Mouse (Mus musculus): ENCODE data around the gene Gm8994. TPM values are rescaled to one million over a fixed set of nuclear protein-coding genes. Genes with fewer than 3 reads are reported as not detected.
"Not testable (repeated sequence)": the region's sequence is repeated elsewhere in the genome, so short reads cannot be mapped to it uniquely, and the experiment has no call there.

The Gm8994 gene
- total RNA-seq (2022) = not detected

DNA sequence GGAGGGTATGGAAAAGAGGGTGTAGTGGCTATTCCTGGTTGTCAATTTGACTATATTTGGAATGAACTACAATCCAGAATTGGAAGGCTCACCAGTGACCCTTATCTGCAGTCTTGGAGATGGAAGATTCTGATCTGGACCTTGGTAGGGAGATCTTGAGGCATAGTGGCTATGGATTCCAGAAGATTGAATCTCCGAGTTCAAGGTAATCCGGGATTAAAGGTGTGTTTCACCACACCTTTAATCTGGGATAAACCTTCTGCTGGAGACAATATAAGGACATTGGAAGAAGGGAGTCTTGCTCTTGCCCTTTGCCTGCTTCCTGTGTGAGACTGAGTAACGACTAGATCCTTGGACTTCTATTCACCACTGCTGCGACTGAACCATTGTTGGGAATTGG, at the start of gene Gm8994:
Gene Gm8994 (plus strand): TSS at position 301 of the 400 bp plus-strand sequence.
- DNase-seq (ENCODE audit: low spot score in 2 of 2) = not testable (repeated sequence)

DNA sequence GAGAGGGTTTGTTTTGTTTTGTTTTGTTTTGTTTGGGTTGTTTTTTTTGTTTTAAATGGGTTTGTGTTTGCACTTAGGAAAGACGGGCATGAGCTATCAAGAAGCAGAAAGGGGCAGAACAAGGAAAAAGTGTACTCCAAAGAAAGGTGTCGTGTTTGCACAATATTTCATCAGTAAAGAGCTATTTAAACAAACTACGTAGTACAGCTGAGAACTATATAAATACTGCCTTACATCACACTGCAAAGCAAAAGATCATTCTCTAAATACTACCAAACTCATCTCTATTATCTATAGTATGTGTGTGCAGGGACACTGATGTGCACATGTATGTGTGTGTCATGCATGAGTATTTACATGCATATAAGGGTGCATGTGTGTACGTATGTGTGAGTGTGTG, 49.7 kb upstream of the Gm8994 start:
- DNase-seq (ENCODE audit: low spot score in 2 of 2) = no peak

GRCm38 (mm10) chr6:136284565-136284964, 42.8 kb upstream of the Gm8994 start:
- no peak for DNase-seq (ENCODE audit: low spot score in 2 of 2)

GRCm38 (mm10) chr6:136286180-136286579, 41.2 kb upstream of the Gm8994 start:
- no peak for DNase-seq (ENCODE audit: low spot score in 2 of 2)

GRCm38 (mm10) chr6:136286589-136286988, 40.8 kb upstream of the Gm8994 start:
- DNase-seq (ENCODE audit: low spot score in 2 of 2) = no peak

DNA sequence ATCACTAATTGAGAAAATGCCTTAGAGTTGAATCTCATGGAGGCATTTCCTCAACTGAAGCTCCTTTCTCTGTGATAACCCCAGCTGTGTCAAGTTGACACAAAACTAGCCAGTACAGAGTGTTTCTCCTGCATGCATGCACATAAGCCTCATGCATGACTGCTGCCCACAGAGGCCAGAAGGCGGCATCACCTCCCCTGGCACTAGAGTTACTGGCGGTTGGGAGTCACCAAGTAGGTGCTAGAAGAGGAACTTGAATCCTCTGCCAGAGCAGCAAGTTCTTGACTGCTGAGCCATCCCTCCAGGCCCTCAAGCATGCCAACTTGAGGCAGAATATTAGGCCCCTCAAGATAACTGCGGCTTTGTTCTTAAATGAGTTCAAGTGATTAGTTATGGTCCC, 35.9 kb upstream of the Gm8994 start:
- DNase-seq (ENCODE audit: low spot score in 2 of 2) = no peak

DNA sequence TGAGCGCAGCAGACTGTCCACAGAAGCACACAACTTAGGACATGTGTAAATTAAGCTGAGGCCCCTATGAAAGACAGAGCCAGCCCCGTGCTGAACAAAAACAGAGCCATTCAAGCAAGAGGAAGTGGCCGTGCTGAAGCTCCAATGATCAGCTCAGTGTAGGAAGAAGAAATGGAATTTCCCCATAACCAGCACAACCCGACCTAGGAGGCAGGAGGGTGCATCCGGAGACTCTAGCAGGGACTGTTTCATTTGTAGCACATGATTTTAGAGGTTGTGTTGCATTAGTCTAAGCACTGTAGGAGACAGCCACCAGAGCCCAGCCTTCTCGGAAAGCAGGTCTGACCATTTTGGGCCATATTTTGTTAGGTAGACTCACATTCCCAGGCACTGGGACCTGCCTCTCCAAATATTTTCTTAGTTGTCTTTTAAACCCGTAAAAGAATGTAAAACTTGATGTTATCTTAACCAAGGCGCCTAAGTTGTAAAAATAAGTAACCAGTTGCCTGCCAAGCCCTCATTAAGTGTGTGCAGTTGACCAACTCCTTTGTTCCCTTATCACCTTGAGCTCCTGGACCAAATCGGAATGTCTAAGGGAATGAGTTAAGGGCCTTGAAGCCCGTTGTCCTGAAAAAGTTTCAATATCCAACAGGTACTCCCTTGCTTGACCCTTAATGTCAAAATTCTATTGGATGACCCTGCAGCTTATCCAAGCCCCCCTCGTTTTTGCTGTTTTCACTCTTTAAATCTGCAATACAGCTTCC, 35.2 kb upstream of the Gm8994 start:
- DNase-seq (ENCODE audit: low spot score in 2 of 2) = no peak

DNA sequence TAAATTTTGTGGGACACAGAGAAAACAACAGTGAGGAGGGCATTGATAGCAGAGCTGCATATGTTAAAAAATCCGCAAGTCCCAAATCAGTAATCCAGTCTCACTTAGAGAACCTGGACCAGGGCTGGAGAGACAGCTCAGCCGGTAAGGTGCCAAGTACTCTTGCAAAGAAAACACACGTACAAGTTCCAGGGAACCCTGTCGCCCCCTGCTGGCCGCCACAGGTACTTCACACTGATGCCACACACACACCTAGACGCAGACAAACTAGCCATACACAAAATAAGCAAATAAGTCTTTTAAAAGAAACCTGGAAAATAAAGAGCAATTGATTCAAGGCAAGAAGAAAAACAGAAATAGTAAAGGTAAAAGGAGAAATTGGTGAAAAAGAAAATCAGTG, 33.6 kb upstream of the Gm8994 start:
- no peak for DNase-seq (ENCODE audit: low spot score in 2 of 2)

DNA sequence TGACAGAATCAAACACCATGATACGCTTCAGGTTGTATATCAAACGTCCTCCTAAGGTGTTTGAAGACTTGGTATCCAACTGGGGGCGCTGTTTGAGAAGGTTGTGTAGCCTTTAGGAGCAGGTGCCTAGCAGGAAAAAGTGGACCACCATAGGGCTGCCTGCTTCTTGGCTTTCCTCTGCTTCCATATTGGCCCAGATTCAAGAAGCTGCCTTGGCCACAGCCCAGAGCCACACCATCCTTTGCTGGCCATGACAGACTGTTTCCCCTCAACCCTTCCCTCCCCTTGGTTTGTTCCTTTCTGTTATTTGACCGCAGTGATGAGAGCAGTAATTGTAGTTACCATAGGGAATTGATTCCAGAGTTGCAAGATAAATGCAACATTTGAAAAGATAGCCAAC, 31.5 kb upstream of the Gm8994 start:
- DNase-seq (ENCODE audit: low spot score in 2 of 2) = no peak

- DNase-seq (ENCODE audit: low spot score in 2 of 2) = no peak
Observed at GRCm38 (mm10) chr6:136296251-136296650, 31.1 kb upstream of the Gm8994 start.

DNA sequence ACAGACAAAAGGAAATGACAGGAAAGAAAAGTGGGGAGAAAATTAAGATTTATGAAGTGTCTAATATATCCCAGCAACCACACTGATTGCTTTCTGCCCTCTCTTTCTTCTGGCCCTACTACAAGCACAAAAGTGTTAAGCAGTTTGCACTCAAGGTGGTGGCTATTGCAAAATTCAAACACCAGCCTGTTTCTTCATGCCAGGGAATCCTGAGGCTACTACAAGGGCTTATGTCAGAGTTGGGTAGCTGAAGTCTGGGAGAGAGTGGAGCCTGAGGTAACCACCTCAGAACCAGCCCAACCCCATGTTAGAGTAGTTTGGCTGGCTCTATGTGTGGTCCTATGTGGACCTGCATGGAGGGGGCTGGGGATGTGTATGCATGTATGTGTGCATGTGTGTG, 23.8 kb upstream of the Gm8994 start:
- DNase-seq (ENCODE audit: low spot score in 2 of 2) = no peak

DNA sequence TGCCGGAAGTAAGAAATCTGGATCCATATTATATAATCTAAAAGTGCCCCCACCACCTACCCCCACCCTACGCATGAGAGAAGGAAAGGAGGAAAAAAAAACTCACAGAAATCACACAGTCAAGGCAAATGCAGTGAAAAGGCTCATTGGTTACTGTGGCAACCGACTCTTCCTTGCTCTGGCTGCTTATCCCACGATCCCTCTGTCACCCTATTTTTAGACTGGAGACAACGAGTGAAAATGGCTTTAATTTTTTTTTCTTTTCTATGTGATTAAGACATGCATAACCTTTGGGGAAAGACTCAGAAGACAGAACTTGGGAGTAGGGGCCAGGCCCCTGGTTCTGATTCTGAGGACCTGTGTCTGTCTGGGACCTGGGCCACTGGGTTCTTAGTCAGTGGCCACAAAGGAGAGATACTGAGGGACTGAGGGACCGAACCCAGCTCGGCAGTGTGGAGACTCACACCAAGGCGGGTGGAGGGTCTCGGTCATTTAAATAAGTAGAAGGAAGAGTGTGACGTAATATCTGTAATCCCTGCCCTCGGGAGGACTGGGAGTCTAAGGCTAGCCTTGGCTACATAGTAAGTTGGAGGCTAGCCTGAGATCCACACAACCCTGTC, 22.9 kb upstream of the Gm8994 start:
- DNase-seq (ENCODE audit: low spot score in 2 of 2) = no peak

DNA sequence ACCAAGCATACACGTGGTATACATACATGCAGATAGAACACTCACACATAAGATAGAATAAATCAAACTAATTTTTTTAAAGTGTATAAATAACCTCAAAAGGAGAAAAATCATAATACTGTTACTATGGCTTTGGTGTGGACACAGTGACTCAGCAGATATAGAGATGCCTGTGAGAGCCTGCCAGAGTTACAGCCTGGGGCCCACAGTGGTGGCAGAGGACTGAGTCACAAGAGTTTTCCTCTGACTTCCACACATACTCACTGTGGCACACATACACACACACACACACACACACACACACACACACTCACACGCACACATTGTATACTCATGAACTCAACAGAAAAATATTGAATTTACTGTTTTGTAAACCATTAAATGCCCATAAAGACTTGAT, 17.9 kb upstream of the Gm8994 start:
- no peak for DNase-seq (ENCODE audit: low spot score in 2 of 2)

DNA sequence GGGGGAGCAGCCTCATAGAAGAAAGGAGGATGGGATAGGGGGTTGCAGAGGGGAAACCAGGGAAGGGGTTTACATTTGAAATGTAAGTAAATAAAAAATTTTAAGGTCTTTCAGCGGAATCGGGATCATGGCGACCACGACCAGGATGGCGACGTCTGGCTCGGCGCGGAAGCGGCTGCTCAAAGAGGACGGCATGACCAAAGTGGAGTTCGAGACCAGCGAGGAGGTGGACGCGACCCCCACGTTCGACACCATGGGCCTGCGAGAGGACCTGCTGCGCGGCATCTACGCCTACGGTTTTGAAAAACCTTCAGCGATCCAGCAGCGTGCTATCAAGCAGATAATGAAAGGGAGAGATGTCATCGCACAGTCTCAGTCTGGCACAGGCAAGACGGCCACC, 1.1 kb downstream of the Gm8994 start:
- not testable (repeated sequence) for DNase-seq (ENCODE audit: low spot score in 2 of 2)

DNA sequence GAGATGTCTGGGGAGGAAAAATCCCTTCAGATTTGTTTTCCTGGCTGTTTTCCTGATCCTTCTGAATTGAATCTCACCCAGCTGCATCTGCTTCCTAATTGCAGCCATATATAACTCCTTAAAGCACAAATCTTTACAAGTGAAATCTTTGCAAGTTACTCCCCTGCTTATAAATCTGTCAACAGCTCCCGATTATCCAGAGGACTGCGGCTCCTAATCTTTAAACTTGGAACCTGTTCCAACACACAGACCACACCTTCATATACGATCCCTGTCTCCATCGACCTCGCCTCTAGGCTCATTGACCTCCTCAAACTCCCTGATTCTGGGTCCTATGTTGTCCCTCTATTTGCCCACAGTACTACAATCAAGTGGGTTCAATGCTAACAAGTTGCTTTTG, 13.3 kb downstream of the Gm8994 start:
- no peak for DNase-seq (ENCODE audit: low spot score in 2 of 2)

- DNase-seq (ENCODE audit: low spot score in 2 of 2) = no peak
Observed at GRCm38 (mm10) chr6:136341093-136341492, 13.8 kb downstream of the Gm8994 start.

DNA sequence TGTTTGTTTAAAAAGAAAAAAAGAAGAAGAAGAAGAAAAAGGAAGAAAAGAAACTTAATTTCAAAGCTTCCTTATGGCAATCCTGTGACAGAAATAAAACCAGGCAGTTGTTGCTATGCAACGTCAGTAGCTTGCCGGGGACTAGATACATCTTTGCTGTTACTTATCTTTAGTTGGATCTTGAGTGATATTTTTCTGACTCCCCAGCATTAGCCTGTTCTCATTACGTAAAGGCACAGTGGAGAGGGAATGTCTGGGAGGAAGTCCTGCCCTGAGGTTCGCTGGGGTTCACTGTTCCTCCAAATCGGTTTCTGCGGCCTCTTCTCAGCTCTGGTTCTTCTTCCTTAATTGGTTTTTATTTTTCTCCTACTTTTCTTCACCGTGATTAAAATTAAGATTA, 16.5 kb downstream of the Gm8994 start:
- no peak for DNase-seq (ENCODE audit: low spot score in 2 of 2)

- no peak for DNase-seq (ENCODE audit: low spot score in 2 of 2)
Observed at GRCm38 (mm10) chr6:136345034-136345433, 17.7 kb downstream of the Gm8994 start.

DNA sequence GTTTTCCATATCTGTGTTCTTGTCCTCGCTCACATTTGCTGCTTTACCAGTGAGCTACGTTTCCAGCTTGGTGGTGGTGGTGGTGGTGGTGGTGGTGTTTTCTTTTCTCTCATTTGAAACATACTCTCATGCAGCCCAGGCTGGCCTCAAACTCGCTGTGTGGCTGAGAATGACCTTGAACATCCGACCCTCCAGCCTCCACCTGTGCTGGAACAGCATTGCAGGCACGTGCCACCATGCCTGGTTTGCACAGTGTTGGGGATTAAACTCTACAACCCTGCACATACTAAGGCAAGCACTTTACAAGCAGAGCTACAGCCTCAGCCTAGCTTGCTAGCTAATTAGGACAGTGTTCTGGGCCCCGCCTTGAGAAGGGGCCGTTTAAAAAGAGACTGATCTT, 18.3 kb downstream of the Gm8994 start:
- no peak for DNase-seq (ENCODE audit: low spot score in 2 of 2)

GRCm38 (mm10) chr6:136347053-136347452, 19.7 kb downstream of the Gm8994 start:
- no peak for DNase-seq (ENCODE audit: low spot score in 2 of 2)

GRCm38 (mm10) chr6:136347631-136348030, 20.3 kb downstream of the Gm8994 start:
- no peak for DNase-seq (ENCODE audit: low spot score in 2 of 2)

DNA sequence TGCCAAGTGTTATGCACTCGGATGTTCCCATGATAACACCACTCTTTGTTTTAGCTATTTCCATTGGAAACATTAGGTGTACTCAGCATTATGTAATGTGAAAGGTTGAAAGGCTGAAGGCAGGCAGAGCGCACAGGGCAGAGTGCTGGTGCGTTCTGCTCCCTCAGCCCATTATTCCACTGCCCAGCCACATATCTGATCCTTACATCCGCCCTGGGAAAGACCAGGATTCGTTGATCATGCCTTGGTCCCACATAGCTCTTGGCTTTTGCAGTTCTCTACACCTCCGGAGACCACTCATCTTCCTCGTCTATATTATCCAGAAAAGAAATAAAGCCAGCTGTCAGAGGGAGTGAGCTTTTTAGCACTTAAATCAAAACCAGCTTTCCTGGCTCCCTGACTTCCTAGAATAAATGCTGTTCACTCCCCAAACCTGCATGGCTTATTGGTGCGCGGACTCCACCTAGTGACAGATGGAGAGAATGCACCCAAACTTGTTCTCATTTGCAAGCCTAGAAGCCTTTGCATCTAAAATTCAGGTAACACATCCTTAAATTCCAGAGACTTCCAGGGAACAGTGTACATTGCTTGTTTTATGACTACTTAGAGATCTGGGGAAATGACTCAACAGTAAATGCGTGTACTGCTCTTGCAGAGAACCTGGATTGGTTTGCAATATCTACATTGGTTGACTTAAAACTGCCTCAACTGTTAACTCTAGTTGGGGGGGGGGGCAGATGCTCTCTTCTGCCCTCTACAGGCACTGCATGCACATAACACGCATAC, 26.3 kb downstream of the Gm8994 start:
- DNase-seq (ENCODE audit: low spot score in 2 of 2) = no peak
